Mouse (Mus musculus): ENCODE results near the gene 4933425L06Rik. TPM values are rescaled to one million over a fixed set of nuclear protein-coding genes. Genes with fewer than 3 reads are reported as not detected.

The 4933425L06Rik gene
- polyA plus RNA-seq, 1 experiment = not detected

DNA sequence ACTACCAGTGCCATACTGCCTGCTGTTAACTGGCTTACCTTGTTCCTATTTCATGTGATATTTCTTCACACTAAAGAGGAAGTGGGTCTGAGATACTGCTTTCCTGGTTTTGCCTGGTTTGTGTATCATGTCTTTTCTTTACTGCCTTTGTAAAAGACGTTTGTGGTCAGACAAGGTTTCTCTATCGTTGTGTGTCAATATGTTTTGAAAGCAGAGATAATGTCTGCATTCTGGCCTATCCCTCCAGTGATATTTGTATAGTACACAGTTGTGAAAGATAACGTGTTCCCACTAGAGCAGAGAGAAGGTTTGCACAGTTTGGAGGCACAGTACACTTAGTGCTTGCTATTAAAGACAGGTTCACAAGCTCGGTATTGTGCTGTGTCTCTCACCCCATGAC is 58.0 kb downstream of the 4933425L06Rik start:
- TF ChIP-seq CTCF (IDR thresholded peaks at IDR 0.05; ENCODE audit: low read depth, low read length) = no peak
- TF ChIP-seq EP300 (IDR thresholded peaks at IDR 0.05; ENCODE audit: insufficient read depth, low read depth, low read length) = no peak
- TF ChIP-seq POLR2A (IDR thresholded peaks at IDR 0.05; ENCODE audit: insufficient read depth, low read length) = no peak
- no peaks in the 10 kb centered on the region for H3K4me1 ChIP-seq (ENCODE audit: control insufficient read depth, insufficient read depth, low read length)

DNA sequence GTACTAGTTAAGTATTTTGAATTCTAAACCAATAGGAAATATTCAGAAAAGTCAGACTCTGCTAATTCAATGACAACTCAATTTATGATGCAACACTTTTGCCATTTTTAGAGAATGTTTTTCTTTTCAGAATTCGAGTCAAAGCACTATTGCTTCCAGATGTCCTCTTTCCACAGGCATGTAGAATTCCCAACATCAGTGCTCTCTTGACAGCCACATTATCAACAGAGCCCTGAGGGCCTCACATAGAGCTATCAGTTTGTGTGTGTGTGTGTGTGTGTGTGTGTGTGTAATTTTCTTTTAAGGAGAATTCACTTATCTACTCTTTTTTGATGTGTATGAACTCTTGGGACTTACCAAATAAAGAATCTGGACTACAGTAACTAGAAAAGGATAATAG is 64.9 kb downstream of the 4933425L06Rik start:
- H3K36me3 ChIP-seq (ENCODE audit: control insufficient read depth, insufficient read depth, low read length, poor library complexity, severe bottlenecking) = no peaks in the 10 kb centered on the region
- no peaks in the 10 kb centered on the region for H3K9me3 ChIP-seq (replicated peaks; ENCODE audit: control insufficient read depth, insufficient read depth, low read length, poor library complexity, severe bottlenecking)
- H3K27ac ChIP-seq (ENCODE audit: insufficient read depth, low read length) = no peak overlapping the region
- no peaks in the 10 kb centered on the region for H3K27me3 ChIP-seq (ENCODE audit: control insufficient read depth, insufficient read depth, low read length, poor library complexity, severe bottlenecking)
- no peak for TF ChIP-seq CTCF (IDR thresholded peaks at IDR 0.05; ENCODE audit: low read depth, low read length)
- TF ChIP-seq EP300 (IDR thresholded peaks at IDR 0.05; ENCODE audit: insufficient read depth, low read depth, low read length) = no peak
- TF ChIP-seq POLR2A (IDR thresholded peaks at IDR 0.05; ENCODE audit: insufficient read depth, low read length) = no peak
- H3K4me1 ChIP-seq (ENCODE audit: control insufficient read depth, insufficient read depth, low read length) = no peaks in the 10 kb centered on the region
- H3K9ac ChIP-seq (ENCODE audit: low read depth, poor library complexity, severe bottlenecking) = no peak overlapping the region
- H3K4me3 ChIP-seq (ENCODE audit: low read depth, low read length) = no peak overlapping the region

More for the DNA sequence above, 58.0 kb downstream of the 4933425L06Rik start:
- Histone ChIP-seq H3K27me3 (ENCODE audit: control insufficient read depth, insufficient read depth, low read length, poor library complexity, severe bottlenecking) (no peaks in the 10 kb centered on the region), H3K36me3 (ENCODE audit: control insufficient read depth, insufficient read depth, low read length, poor library complexity, severe bottlenecking) (no peaks in the 10 kb centered on the region), H3K27ac (ENCODE audit: insufficient read depth, low read length) (no peak overlapping the region), H3K9ac (ENCODE audit: low read depth, poor library complexity, severe bottlenecking) (no peak overlapping the region), H3K9me3 (replicated peaks; ENCODE audit: control insufficient read depth, insufficient read depth, low read length, poor library complexity, severe bottlenecking) (no peaks in the 10 kb centered on the region), H3K4me3 (ENCODE audit: low read depth, low read length) (no peak overlapping the region)

DNA sequence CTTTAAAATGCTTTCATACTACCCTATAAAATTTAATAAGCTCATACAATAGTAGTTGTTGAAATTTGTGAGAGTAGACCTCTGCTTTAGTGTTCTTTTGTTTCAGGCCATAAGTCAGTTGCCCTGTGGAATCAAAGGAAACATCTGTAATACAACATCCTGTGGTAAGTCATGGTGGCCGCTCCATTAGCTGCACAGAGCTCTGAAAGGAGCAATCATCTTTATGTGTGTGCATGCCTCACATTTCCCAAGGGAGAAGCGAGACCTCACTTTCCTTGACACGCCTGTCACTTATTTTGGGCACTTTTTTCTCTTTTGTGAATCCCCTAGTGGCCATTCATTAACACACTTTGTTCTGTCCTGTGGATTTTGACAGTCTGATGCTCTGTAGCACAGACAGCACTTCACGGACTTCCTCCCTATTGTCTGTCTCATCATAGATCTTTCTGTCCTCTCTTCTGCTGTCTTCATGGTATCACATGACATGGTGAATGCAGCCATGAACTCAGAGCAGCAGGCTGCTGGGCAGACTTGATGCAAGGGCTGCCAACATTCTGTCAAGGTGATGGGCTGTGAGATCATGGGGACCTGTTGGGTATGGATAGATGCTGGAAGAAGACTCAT is 66.0 kb downstream of the 4933425L06Rik start:
- TF ChIP-seq EP300 (IDR thresholded peaks at IDR 0.05; ENCODE audit: insufficient read depth, low read depth, low read length) (no peak), POLR2A (IDR thresholded peaks at IDR 0.05; ENCODE audit: insufficient read depth, low read length) (no peak), CTCF (IDR thresholded peaks at IDR 0.05; ENCODE audit: low read depth, low read length) (no peak)
- no peak overlapping the region for H3K4me3 ChIP-seq (ENCODE audit: low read depth, low read length)
- no peaks in the 10 kb centered on the region for H3K9me3 ChIP-seq (replicated peaks; ENCODE audit: control insufficient read depth, insufficient read depth, low read length, poor library complexity, severe bottlenecking)
- H3K4me1 ChIP-seq (ENCODE audit: control insufficient read depth, insufficient read depth, low read length) = no peaks in the 10 kb centered on the region
- no peaks in the 10 kb centered on the region for H3K27me3 ChIP-seq (ENCODE audit: control insufficient read depth, insufficient read depth, low read length, poor library complexity, severe bottlenecking)
- no peak overlapping the region for H3K9ac ChIP-seq (ENCODE audit: low read depth, poor library complexity, severe bottlenecking)
- H3K27ac ChIP-seq (ENCODE audit: insufficient read depth, low read length) = no peak overlapping the region
- H3K36me3 ChIP-seq (ENCODE audit: control insufficient read depth, insufficient read depth, low read length, poor library complexity, severe bottlenecking) = no peaks in the 10 kb centered on the region

DNA sequence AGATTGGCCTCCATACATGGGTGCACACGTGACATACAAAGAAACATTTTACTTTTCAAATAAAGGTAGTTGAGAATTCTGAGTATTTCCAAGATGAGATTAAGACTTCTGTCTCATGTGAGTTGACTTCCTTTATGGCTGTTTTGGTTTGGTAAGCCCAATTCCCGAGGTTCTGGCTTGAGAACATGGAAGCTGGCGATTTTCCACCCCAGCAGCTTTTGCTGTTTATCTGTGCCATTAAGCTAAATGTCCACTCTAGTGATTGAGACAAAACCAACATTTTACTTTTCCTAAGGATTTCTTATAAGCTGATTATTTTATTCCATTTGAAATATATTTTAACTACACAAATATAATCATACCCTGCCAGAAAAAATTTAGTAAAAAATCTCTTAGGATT is 68.1 kb downstream of the 4933425L06Rik start:
- Histone ChIP-seq H3K9me3 (replicated peaks; ENCODE audit: control insufficient read depth, insufficient read depth, low read length, poor library complexity, severe bottlenecking) (no peaks in the 10 kb centered on the region), H3K4me3 (ENCODE audit: low read depth, low read length) (no peak overlapping the region), H3K27ac (ENCODE audit: insufficient read depth, low read length) (no peak overlapping the region), H3K27me3 (ENCODE audit: control insufficient read depth, insufficient read depth, low read length, poor library complexity, severe bottlenecking) (no peaks in the 10 kb centered on the region), H3K4me1 (ENCODE audit: control insufficient read depth, insufficient read depth, low read length) (no peaks in the 10 kb centered on the region), H3K36me3 (ENCODE audit: control insufficient read depth, insufficient read depth, low read length, poor library complexity, severe bottlenecking) (no peaks in the 10 kb centered on the region), H3K9ac (ENCODE audit: low read depth, poor library complexity, severe bottlenecking) (no peak overlapping the region)
- TF ChIP-seq CTCF (IDR thresholded peaks at IDR 0.05; ENCODE audit: low read depth, low read length) = no peak
- no peak for TF ChIP-seq POLR2A (IDR thresholded peaks at IDR 0.05; ENCODE audit: insufficient read depth, low read length)
- no peak for TF ChIP-seq EP300 (IDR thresholded peaks at IDR 0.05; ENCODE audit: insufficient read depth, low read depth, low read length)

DNA sequence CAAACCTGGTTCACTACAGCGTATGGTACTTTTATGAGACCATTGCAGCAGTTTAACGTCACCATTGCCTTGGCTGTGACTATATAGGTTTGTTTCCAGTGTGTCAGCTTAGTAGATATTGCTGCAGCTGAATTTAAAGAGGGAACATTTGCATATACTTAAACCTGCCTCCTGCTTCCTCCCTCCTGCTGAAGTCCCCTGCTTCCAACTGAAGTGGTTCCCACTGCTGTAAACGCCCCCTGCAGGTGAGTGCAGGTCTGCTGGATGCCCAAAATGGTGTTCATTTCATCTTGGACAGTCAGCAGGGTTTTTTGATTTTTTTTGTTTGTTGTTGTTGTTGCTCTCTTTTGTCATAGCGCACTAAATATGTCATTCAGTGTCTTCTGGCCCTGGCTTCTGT is 72.0 kb downstream of the 4933425L06Rik start:
- H3K36me3 ChIP-seq (ENCODE audit: control insufficient read depth, insufficient read depth, low read length, poor library complexity, severe bottlenecking) = no peaks in the 10 kb centered on the region
- no peak overlapping the region for H3K4me3 ChIP-seq (ENCODE audit: low read depth, low read length)
- H3K9me3 ChIP-seq (replicated peaks; ENCODE audit: control insufficient read depth, insufficient read depth, low read length, poor library complexity, severe bottlenecking) = no peaks in the 10 kb centered on the region
- H3K27ac ChIP-seq (ENCODE audit: insufficient read depth, low read length) = no peak overlapping the region
- H3K4me1 ChIP-seq (ENCODE audit: control insufficient read depth, insufficient read depth, low read length) = no peaks in the 10 kb centered on the region
- H3K27me3 ChIP-seq (ENCODE audit: control insufficient read depth, insufficient read depth, low read length, poor library complexity, severe bottlenecking) = no peaks in the 10 kb centered on the region
- TF ChIP-seq POLR2A (IDR thresholded peaks at IDR 0.05; ENCODE audit: insufficient read depth, low read length) (no peak), EP300 (IDR thresholded peaks at IDR 0.05; ENCODE audit: insufficient read depth, low read depth, low read length) (no peak), CTCF (IDR thresholded peaks at IDR 0.05; ENCODE audit: low read depth, low read length) (peak; percentile 52)
- H3K9ac ChIP-seq (ENCODE audit: low read depth, poor library complexity, severe bottlenecking) = no peak overlapping the region

DNA sequence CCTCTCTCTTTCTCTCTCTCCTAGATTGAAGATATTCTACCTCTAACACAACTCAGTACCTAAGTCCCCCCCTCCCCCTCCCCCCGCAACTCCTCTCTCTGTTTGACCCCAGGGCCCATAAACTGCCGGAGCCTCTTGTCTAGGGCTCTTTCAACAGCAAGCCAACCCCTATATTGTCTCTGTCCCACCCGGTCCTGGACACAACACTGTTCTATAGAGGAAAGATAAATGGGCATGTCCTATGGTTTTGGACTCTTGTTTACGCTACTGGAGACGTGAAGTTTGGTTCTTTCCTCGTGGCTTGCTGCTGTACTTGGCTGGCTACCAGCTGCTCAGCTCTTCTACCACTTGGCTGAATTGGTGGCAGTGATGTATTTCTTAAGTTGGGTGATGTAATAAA is 83.5 kb downstream of the 4933425L06Rik start:
- no peaks in the 10 kb centered on the region for H3K9me3 ChIP-seq (replicated peaks; ENCODE audit: control insufficient read depth, insufficient read depth, low read length, poor library complexity, severe bottlenecking)
- H3K4me3 ChIP-seq (ENCODE audit: low read depth, low read length) = no peak overlapping the region
- no peaks in the 10 kb centered on the region for H3K27me3 ChIP-seq (ENCODE audit: control insufficient read depth, insufficient read depth, low read length, poor library complexity, severe bottlenecking)
- H3K9ac ChIP-seq (ENCODE audit: low read depth, poor library complexity, severe bottlenecking) = no peak overlapping the region
- TF ChIP-seq CTCF (IDR thresholded peaks at IDR 0.05; ENCODE audit: low read depth, low read length) (no peak), EP300 (IDR thresholded peaks at IDR 0.05; ENCODE audit: insufficient read depth, low read depth, low read length) (no peak), POLR2A (IDR thresholded peaks at IDR 0.05; ENCODE audit: insufficient read depth, low read length) (no peak)
- H3K27ac ChIP-seq (ENCODE audit: insufficient read depth, low read length) = no peak overlapping the region
- no peaks in the 10 kb centered on the region for H3K36me3 ChIP-seq (ENCODE audit: control insufficient read depth, insufficient read depth, low read length, poor library complexity, severe bottlenecking)
- H3K4me1 ChIP-seq (ENCODE audit: control insufficient read depth, insufficient read depth, low read length) = no peaks in the 10 kb centered on the region

Other genes starting within 250 kb of the 4933425L06Rik start
- gene Shisal2b, start 218.2 kb upstream of the 4933425L06Rik start, polyA plus RNA-seq (2011; ENCODE audit: insufficient read depth, insufficient read length, low read depth, missing spikeins) = not detected in 2 replicates
- gene Rgs7bp, start 27.2 kb upstream of the 4933425L06Rik start, polyA plus RNA-seq (2011; ENCODE audit: insufficient read depth, insufficient read length, low read depth, missing spikeins) = 0.09 TPM in 1 of 2 replicates, not detected in the other
- gene Rnf180, start 212.7 kb downstream of the 4933425L06Rik start, polyA plus RNA-seq (2011; ENCODE audit: insufficient read depth, insufficient read length, low read depth, missing spikeins) = 1.1 and 1.9 TPM in 2 replicates